Mouse (Mus musculus) thymus, adult 18-20 months (tissue): Measurements from ENCODE around the gene Thap3.
A peak's percentile ranks its signal among the peaks of the same experiment; 100 is the strongest.

ENCODE experiments used
- DNase-seq, 2 experiments: peaks; one replicate each; pipeline ENCODE4 v3.0.0; 2022; ENCODE audit warnings: mixed read lengths in 2 of 2

Thap3 gene

DNA sequence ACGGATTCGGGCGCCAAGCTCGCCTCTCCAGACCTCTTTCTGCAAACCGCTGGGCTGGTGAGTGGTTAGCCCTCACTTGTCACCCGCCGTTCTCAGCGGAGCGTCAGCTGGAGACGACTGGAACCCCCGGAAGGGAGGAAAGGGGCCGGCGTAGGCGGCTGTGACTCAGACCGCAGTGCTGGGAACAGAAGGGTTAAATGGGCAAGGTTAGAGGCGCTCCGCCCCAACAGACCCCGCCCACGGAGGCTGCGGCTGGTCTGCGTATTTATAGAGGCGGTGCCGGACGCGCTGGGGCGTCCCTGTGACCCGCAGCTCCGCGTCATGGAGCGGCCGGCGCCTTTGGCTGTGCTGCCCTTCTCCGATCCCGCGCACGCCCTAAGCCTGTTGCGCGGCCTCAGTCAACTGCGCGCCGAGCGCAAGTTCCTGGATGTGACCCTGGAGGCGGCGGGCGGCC is 19.9 kb upstream of the Thap3 start, which contains the start of gene Klhl21:
Klhl21 (plus strand) TSS at position 182 of the 454 bp plus-strand sequence.
- DNase-seq = peak; percentile 87 to 89

DNA sequence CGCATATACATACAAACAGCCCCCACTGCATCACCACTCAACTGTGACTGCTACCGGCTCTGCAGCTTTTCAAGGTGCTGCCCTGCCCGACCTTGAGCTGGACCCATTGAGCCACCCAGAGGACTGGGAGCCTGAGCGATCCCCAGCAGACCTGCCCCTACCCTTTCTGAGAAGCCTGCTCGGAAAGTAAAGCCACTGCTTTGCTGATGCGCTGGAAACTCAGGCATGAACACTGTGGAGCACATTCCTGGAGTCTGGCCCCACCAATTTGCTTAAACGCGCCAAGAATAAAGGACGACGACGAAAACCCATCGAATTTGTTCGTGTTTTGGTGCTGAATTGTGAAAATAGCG is 19.3 kb upstream of the Thap3 start:
- no peak for DNase-seq

DNA sequence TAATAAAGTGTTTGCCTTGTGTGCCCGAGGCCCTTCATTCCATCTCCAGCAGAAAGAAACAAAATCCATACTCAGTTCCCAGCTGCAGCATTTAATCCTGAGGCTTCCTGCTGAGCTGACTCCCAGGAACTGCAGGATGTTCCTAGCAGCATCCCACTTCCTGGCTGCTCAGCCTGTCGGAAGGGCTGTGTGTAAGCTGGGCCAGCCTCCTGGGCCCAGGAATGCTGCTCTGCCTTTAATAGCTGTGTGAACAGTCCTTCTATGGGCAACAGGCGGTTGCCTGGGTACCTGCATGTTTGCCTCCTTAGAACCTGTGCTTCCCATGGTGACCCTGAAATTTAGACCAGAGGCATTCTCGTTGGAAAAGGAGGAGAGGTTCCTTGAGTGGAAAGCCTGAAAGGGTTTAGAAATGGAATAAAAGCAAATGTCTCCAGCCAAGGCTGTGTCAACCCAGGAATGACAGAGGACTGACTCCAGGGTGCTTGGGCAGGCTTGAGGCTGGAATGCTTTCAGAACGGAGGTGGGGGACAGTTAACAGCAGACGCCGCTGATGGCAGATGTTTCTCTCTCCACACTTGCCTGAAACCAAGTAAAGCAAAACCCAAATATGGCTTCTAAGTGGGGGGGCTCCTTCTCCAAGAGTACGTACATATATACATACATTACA is 18.8 kb upstream of the Thap3 start:
- DNase-seq = no peak

- DNase-seq = no peak
Observed at GRCm38 (mm10) chr4:152006812-152007211, 18.0 kb upstream of the Thap3 start.

- DNase-seq = no peak
Observed at GRCm38 (mm10) chr4:152006137-152006536, 17.3 kb upstream of the Thap3 start.

- no peak for DNase-seq
Observed at GRCm38 (mm10) chr4:152002063-152002462, 13.3 kb upstream of the Thap3 start.

GRCm38 (mm10) chr4:152001335-152001734 is 12.5 kb upstream of the Thap3 start:
- DNase-seq = no peak

- DNase-seq = no peak
Observed at GRCm38 (mm10) chr4:152000906-152001305, 12.1 kb upstream of the Thap3 start.

- no peak for DNase-seq
Observed at GRCm38 (mm10) chr4:151999481-151999880, 10.7 kb upstream of the Thap3 start.

DNA sequence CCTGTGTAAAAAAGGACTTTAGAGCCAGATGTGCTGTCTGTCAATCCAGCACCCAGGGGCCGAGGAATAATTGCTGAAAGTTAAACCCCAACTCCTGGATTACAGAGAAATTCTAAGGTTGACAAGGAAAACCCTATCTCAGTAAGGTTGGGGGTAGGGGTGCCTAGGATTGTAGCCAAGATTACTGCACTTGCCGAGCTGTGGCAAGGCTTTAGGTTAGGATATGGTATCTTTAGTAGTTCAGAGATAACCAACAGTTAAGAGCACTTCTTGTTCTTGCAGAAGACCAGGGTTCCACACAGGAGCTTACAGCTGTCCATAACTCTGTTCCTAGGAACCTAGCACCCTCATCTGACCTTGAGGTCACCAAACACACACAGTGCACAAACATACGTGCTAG is 8.9 kb upstream of the Thap3 start:
- DNase-seq = no peak

DNA sequence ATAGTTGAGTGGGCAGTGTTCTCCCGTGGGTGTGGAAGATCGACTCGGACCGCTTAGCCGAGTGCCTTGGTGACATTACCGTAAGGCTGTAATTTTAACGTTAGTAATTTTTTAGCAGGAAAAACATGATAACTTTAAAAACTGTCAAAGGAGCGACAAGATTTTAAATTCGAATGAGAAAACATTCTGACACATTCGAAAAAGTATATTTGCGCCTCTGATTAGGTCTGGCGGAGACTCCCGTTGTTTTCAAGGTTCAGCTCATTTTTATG is 8.1 kb upstream of the Thap3 start:
- no peak for DNase-seq

DNA sequence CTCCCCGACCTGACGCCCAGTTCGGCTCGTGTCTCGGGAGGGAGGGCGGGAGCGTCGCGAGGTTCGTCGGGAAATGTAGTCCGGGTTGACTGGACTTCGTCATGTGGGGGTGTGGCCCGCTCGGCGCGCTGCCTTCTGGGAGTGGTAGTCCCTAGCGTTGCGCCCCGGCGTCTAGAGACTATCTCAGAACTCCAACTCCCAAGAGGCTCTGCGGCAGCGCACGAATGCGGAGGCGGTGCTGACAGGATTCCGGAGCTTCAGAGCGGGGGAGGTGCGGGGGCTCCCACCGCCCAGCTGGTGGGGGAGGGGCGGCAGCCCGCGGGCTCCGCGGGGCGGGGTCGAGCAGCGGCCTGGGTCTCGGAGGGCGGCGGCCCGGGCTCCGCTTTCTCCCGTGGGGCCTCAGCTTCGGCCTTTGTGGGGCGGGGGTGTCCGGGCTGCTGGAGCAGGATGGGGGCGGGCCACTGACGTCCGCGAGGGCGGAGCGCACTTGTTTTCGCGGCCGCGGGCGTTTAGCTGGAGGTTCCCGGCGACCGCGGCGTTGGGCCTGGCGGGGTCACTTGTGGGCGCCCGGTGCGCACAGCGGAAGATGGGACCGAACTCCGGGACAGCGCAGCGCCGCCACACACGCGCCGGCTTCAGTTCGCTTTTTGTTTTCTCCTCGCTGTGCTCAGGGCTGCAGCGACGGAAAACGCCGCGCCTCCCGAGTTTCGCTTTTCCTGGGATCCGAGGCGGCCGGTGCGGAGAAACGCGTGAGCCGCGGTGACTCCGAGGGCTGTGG is 7.6 kb upstream of the Thap3 start, which contains the start of gene Phf13:
Phf13 (minus strand) TSS at position 86 of the 778 bp plus-strand sequence.
- DNase-seq = peak; percentile 98

GRCm38 (mm10) chr4:151995371-151996172 is 6.8 kb upstream of the Thap3 start:
- no peak for DNase-seq

GRCm38 (mm10) chr4:151994228-151995171 is 5.7 kb upstream of the Thap3 start:
- no peak for DNase-seq

DNA sequence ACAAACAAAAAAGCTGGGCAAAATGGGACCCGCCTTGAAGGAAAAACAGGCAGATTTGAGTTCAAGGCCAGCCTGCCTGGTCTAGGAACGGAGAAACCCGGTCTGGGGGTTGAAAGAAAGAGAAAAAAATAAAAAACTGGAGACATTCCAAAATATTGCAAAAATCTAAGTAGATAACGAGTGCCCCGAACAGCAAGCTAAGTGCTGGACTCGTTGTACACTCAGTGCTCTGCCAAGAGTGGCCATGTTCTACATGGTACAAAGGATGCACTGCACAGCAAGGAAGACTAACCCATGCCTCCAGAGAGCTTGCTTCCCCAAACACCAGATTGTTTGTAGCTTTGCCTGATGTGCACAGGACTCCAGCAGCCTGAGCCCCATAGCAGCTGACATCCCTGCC is 4.2 kb upstream of the Thap3 start:
- no peak for DNase-seq

- DNase-seq = no peak
Observed at GRCm38 (mm10) chr4:151992091-151992490, 3.3 kb upstream of the Thap3 start.

- no peak for DNase-seq
Observed at GRCm38 (mm10) chr4:151989110-151989488, 302 bp upstream of the Thap3 start.

DNA sequence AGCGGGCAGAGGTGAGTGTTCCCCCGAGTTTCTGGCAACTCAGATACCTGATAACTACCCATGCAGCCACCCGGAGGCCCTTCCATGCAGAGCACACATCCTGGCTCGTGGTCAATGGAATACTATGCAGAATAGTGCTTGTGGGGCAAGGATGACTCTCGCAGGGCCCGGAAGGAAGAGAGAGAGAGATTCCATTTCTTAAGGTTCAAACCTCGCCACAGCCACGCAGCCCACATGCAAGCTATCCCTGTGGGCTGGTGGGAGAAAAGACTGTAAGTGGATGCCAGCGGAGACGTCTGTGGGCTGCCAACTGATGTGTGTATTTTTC is 819 bp downstream of the Thap3 start:
- DNase-seq = no peak

GRCm38 (mm10) chr4:151986650-151987049 is 2.1 kb downstream of the Thap3 start:
- no peak for DNase-seq

GRCm38 (mm10) chr4:151985886-151986285 is 2.9 kb downstream of the Thap3 start:
- DNase-seq = no peak

GRCm38 (mm10) chr4:151983560-151983959 is 5.2 kb downstream of the Thap3 start:
- DNase-seq = no peak

- DNase-seq = no peak
Observed at GRCm38 (mm10) chr4:151983043-151983442, 5.8 kb downstream of the Thap3 start.

DNA sequence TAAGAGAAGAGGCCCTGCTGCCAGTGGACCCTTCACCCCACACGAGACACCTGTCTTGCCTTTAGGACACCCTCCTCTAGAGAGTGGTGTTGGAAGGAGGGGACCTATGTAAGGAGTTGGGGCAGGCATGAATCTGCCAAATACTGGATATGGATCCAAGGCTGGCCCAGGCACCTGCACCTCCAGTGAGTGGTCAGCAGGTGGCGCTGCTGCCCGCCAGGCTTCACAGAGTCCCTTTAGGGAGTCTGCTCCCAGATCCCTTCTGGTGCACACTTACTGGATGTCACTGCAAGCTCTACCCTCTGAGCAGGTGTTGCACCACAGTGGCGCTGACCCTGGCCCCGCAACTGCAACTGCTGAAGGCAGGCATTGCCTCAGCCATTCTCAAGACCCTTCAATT is 7.4 kb downstream of the Thap3 start:
- DNase-seq = peak; percentile 46 to 48
